Mouse (Mus musculus): ENCODE data around the gene Fam193a. TPM values are rescaled to one million over a fixed set of nuclear protein-coding genes. Genes with fewer than 3 reads are reported as not detected.

Gene Fam193a
- polyA plus RNA-seq, 1 experiment: 94.6 TPM

DNA sequence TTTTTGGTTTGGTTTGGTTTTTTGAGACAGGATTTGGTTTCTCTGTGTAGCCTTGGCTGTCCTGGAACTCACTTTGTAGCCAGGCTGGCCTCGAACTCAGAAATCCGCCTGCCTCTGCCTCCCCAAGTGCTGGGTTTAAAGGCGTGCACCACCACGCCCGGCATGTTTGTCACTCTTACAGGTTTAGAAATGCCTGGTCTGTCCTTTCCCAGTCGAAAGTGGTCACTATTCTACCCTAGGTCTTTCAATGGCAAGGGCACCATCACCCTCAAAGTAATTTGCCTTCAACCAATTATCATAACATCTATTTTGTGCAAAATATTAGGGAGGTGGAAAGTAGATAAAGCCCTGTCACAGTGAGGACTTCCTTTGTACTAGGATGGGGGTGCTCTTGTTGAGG lies 29.5 kb upstream of the Fam193a start:
- TF ChIP-seq CTCF (IDR thresholded peaks at IDR 0.05; ENCODE audit: borderline replicate concordance, extremely low read depth, insufficient read depth, insufficient read length): no peak
- no peak for TF ChIP-seq POLR2A (IDR thresholded peaks at IDR 0.05; ENCODE audit: borderline replicate concordance, extremely low read depth, insufficient read depth, insufficient read length, poor library complexity, severe bottlenecking)
- DNase-seq (ENCODE audit: low read depth): no peak

DNA sequence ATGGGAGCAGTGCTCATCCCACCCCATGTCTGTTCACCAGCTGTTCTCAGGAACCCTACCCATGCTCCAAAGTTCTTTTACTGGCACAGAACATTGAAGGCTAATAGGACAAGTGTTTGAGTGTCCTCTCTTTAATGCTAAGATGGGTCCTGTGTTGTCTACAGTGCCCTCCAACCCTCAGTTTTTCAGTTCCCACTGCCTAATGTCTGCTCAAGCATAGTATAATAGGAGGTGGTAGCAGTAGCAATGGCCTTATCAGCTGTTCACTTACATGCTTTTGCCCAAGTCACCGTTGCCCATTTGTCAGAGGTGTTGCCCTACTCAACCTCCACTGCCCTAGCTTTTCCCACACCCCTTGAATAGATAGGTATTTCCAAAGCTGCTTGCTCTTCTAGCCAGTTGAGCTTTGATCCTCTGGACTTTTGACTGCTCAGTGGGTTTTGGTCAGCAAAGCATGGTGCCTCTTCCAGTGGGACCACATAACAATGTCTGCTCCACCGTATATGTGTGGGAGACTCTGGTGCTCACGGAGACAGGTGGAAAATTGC lies 17.6 kb upstream of the Fam193a start:
- no peak for DNase-seq (ENCODE audit: low read depth)
- TF ChIP-seq POLR2A (IDR thresholded peaks at IDR 0.05; ENCODE audit: borderline replicate concordance, extremely low read depth, insufficient read depth, insufficient read length, poor library complexity, severe bottlenecking): no peak
- TF ChIP-seq CTCF (IDR thresholded peaks at IDR 0.05; ENCODE audit: borderline replicate concordance, extremely low read depth, insufficient read depth, insufficient read length): no peak

DNA sequence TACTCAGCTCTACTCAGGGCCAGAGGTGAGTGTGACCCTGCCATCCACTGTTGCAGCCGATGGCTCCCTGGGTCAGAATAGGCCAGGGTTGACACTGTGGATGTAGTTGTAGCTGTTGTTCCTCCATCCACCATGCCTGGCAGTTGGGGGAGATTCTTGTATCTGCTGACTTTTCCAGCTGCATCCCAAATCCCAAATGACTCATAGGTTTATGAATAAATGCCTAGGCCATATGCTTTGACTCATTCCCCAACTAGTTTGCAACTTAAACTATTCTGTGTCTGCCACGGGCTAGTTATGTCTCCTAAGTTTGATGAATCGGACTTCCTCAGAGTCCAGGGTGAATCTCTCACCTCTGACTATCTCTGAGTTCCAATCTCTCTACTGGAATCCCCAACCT lies 9.5 kb upstream of the Fam193a start:
- no peak for DNase-seq (ENCODE audit: low read depth)
- no peak for TF ChIP-seq CTCF (IDR thresholded peaks at IDR 0.05; ENCODE audit: borderline replicate concordance, extremely low read depth, insufficient read depth, insufficient read length)

DNA sequence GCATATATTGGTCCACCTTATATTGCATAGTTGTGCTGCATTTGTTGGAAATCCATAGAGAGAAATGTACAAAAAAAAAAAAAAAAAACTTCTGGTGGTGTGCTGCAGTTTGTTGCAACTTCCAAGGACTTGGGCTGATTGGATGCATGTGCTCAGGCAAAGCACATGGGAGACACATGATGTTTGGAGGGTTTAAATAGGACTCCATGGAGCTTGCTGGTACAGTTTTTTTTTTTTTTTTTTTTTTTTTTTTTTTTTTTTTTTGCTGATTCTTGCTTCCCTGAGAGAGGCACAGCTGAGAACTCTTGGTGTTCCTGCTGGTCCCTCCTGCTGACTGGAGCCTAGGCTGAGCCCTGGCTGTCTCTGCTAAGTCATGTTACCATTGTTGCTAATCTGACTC lies 6.6 kb upstream of the Fam193a start:
- DNase-seq (ENCODE audit: low read depth): no peak
- no peak for TF ChIP-seq POLR2A (IDR thresholded peaks at IDR 0.05; ENCODE audit: borderline replicate concordance, extremely low read depth, insufficient read depth, insufficient read length, poor library complexity, severe bottlenecking)
- TF ChIP-seq CTCF (IDR thresholded peaks at IDR 0.05; ENCODE audit: borderline replicate concordance, extremely low read depth, insufficient read depth, insufficient read length): no peak

DNA sequence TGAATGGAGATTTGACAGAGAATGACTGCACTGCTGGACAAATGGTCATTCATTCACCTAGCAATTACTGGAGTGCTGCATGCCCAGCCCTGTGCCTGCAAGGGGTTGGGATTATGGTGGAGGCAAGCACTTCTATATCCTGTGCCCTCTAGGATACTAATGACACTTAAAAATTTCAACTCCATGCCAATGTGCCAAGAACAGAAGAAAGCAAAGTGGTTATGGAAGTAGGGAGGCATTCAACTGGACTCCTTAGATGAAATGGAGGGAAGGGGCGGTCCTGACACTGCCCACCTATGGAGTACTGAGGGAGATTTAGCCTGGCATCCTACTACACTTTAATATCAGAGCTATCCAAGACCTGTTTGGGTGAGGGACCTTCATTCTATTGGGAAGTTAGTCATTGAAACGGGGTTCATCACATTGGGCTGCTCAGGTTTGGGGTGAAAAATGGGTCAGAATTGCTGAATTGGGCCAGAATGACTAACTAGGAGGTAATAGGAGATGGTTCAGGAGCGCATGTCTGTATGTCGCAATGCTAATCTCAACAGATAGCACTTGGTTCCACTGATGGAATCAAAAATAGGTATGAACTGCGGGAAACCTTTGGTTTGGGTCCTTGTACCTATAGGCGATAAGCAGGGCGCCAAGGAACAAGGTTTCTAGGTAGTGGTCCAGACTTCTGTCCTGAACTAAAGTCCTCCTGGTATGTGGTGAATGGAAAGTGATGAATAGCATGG lies 1.0 kb upstream of the Fam193a start:
- DNase-seq (ENCODE audit: low read depth): no peak
- TF ChIP-seq POLR2A (IDR thresholded peaks at IDR 0.05; ENCODE audit: borderline replicate concordance, extremely low read depth, insufficient read depth, insufficient read length, poor library complexity, severe bottlenecking) (no peak), CTCF (IDR thresholded peaks at IDR 0.05; ENCODE audit: borderline replicate concordance, extremely low read depth, insufficient read depth, insufficient read length) (no peak)

DNA sequence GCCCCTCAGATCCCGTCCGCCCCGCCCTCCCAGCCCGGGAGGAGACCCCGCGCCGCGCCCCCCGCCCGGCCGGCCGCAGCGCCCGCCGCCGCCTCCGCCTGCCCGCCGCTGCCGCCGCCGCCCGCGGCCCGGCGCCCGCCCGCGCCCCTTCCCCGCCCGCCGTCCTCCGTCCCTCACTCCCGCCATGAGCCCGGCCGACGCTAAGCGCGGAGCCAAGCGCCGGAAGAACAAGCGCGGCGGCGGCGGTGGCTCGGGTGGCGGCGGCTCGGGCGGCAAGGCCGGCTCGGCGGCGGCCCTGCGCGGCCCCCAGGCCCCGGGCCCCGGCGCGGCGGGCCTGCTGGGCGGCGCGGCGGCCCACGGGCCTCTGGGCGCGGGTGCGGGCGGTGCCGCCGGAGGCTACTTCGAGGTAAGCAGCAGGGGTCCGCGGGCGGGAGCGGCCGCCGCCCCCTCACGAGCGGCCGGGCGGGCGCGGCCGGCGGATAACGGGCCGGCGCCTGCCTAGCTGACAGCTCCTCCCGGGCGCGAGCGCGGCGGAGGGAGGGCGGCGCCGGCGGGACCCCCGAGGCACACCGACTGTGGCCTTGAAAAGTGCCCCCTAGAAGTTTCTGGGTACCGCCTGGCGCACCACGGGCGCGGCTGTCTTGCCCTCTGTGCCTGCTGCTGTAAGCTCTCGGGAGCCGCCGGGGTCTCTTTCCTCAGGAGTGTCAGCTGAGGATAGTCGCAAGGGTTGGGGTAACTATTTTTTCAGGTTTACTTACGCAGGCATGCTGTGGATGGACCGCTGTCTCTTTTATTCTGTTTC lies 490 bp downstream of the Fam193a start:
- TF ChIP-seq CTCF (IDR thresholded peaks at IDR 0.05; ENCODE audit: borderline replicate concordance, extremely low read depth, insufficient read depth, insufficient read length) (no peak), POLR2A (IDR thresholded peaks at IDR 0.05; ENCODE audit: borderline replicate concordance, extremely low read depth, insufficient read depth, insufficient read length, poor library complexity, severe bottlenecking) (no peak)

DNA sequence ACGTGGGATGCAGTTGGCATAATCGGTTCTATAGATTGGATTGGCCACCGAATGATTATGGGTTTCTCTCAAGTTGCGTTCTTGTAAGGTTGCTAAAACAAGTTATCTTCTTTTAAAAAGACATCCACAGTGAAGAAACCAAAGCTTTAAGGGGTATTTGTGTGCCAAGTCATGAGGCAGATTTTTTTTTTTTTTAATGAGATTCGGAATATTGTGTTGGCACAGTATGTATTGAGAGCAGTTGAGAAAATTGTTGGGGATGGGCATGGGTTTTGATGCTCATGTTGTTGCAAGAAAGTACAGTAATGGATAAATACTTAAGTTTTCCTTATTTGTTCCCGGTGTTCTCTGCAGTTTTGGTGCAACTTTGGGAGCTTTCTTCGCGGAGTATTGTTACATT lies 1.1 kb downstream of the Fam193a start:
- DNase-seq (ENCODE audit: low read depth): no peak
- TF ChIP-seq POLR2A (IDR thresholded peaks at IDR 0.05; ENCODE audit: borderline replicate concordance, extremely low read depth, insufficient read depth, insufficient read length, poor library complexity, severe bottlenecking): no peak

More for the DNA sequence above, 490 bp downstream of the Fam193a start:
- DNase-seq (ENCODE audit: low read depth): peak; percentile 52

DNA sequence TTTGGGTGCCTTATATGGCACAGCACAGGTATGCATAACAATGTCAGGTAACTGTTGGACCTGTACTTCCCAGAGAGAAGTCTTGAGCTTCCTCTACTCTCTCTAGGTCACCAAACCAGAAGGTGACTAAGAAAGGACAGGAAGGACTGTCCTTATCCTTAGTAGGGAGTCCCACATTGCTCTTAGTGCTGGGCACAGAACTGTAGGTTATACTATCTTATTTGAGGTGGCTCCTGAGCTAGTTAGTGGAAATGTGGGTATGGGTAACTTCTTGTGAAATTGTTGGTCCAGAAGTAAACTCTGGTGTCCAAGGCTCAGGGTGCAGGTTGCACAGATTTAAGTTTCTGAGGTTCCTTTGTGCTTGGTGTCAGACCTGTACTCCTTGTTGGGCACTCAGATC lies 2.4 kb downstream of the Fam193a start:
- TF ChIP-seq CTCF (IDR thresholded peaks at IDR 0.05; ENCODE audit: borderline replicate concordance, extremely low read depth, insufficient read depth, insufficient read length) (no peak), POLR2A (IDR thresholded peaks at IDR 0.05; ENCODE audit: borderline replicate concordance, extremely low read depth, insufficient read depth, insufficient read length, poor library complexity, severe bottlenecking) (no peak)
- no peak for DNase-seq (ENCODE audit: low read depth)

DNA sequence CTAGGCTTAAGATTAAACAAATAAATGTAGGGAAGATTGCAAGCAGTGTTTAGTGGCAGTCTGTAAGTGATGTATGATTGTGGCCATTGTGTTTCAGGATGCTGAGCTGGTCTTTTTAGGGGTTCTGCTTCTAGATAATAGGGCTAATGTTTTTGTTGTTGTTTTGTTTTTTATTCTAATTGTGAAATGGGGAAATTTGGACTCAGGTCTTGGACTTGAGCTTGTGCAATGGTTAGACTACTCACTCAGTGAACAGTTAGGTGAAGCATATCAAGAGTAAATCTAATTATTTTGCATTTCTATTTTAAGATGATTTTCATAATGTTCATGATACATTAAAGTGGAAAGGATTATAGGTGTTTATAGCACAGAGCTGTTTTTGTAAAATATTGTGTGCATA lies 2.8 kb downstream of the Fam193a start:
- TF ChIP-seq POLR2A (IDR thresholded peaks at IDR 0.05; ENCODE audit: borderline replicate concordance, extremely low read depth, insufficient read depth, insufficient read length, poor library complexity, severe bottlenecking): no peak
- TF ChIP-seq CTCF (IDR thresholded peaks at IDR 0.05; ENCODE audit: borderline replicate concordance, extremely low read depth, insufficient read depth, insufficient read length): no peak
- no peak for DNase-seq (ENCODE audit: low read depth)

DNA sequence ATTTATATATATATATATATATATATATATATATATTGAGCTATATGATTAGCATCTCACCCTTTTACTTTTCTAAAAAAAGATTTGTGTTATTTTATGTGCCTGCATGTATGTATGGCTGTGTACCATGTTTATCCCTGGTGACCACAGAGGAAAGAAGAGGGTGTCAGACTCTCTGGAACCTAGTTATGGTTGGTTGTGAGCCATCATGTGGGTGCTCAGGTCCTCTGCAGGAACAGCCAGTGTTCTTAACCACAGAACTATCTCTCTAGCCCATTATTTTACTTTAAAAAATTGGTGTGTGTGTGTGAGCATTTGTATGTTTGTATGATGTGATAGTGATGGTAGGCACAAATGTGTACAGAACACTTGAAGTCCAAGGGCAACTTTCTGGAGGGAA lies 9.1 kb downstream of the Fam193a start:
- no peak for DNase-seq (ENCODE audit: low read depth)
- TF ChIP-seq POLR2A (IDR thresholded peaks at IDR 0.05; ENCODE audit: borderline replicate concordance, extremely low read depth, insufficient read depth, insufficient read length, poor library complexity, severe bottlenecking) (no peak), CTCF (IDR thresholded peaks at IDR 0.05; ENCODE audit: borderline replicate concordance, extremely low read depth, insufficient read depth, insufficient read length) (no peak)

DNA sequence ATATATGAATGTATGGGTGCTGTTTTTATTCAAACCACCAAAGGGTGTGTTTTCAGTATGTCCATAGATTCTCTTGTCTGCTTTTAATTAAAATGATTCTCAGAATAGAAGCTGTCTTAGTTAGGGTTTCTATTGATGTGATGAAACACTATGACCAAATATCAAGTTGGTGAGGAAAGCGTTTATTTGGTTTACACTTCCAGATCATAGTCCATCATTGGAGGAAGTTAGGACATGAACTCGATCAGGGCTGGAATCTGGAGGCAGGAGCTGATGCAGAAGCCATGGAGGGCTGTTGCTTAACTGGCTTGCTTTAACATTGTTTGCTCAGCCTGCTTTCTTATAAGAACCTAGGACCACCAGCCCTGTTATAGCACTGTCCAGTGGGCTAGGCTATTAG lies 12.0 kb downstream of the Fam193a start:
- TF ChIP-seq CTCF (IDR thresholded peaks at IDR 0.05; ENCODE audit: borderline replicate concordance, extremely low read depth, insufficient read depth, insufficient read length): no peak
- no peak for TF ChIP-seq POLR2A (IDR thresholded peaks at IDR 0.05; ENCODE audit: borderline replicate concordance, extremely low read depth, insufficient read depth, insufficient read length, poor library complexity, severe bottlenecking)
- no peak for DNase-seq (ENCODE audit: low read depth)

DNA sequence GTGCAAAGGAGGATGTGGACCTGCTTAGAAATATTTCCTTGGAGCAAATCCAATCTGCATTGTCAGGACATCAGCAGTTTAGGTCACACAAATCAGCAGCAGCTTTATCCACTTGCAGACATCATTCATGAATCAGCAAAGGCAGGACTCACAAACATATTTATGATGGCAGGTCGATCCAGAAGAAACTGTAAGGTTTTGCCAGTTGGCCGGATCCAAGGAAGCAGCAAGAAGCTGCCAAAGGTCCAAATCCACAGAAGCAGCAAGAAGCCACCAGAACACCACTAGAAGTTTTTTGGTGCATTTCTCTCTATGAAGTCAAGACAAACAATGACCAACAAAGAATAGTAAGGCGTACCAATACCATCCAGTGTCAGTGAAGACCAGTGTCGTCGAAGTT lies 15.9 kb downstream of the Fam193a start:
- TF ChIP-seq POLR2A (IDR thresholded peaks at IDR 0.05; ENCODE audit: borderline replicate concordance, extremely low read depth, insufficient read depth, insufficient read length, poor library complexity, severe bottlenecking) (no peak), CTCF (IDR thresholded peaks at IDR 0.05; ENCODE audit: borderline replicate concordance, extremely low read depth, insufficient read depth, insufficient read length) (no peak)
- no peak for DNase-seq (ENCODE audit: low read depth)
